Mouse (Mus musculus) CH12.LX (cell line): Measurements from ENCODE around the gene Bola3. TPM values are rescaled to one million over a fixed set of nuclear protein-coding genes. Genes with fewer than 3 reads are reported as not detected.

ENCODE experiments used
- DNase-seq: peaks from one replicate; pipeline ENCODE4 v3.0.0-alpha.2; 2013; ENCODE audit errors: extremely low read depth
- H3K27ac ChIP-seq: 2 replicates; pipeline ENCODE4 v1.5.1; 2012; ENCODE audit warnings: low read depth, mild to moderate bottlenecking, control low read depth, moderate library complexity; ENCODE audit not compliant: insufficient read depth
- H3K27me3 ChIP-seq: replicated peaks from 2 replicates; pipeline ENCODE3; 2012; ENCODE audit warnings: inconsistent platforms
- H3K36me3 ChIP-seq, 2 experiments: replicated peaks in 1 of 2; 2 replicates each; pipeline versions ENCODE3 to v1.6.1; 2012; ENCODE audit warnings: inconsistent platforms in 1 of 2, low read length in 1 of 2, mild to moderate bottlenecking in 1 of 2, mixed read lengths in 1 of 2, moderate library complexity in 1 of 2; ENCODE audit not compliant: control insufficient read depth in 1 of 2, insufficient read depth in 1 of 2
- H3K4me1 ChIP-seq, 2 experiments: 2 replicates each; pipeline ENCODE4 v1.6.1; 2012; ENCODE audit warnings: inconsistent platforms in 1 of 2, moderate library complexity in 1 of 2; ENCODE audit not compliant: insufficient read depth in 2 of 2, control insufficient read depth in 1 of 2
- H3K4me2 ChIP-seq: 2 replicates; pipeline ENCODE4 v1.6.1; 2012; ENCODE audit warnings: low read depth, mild to moderate bottlenecking, control low read depth; ENCODE audit not compliant: poor library complexity, insufficient read depth, severe bottlenecking
- H3K4me3 ChIP-seq, 3 experiments: fragments of 150-350 bp in 1 of 3; sonication (generic) in 1 of 3; replicated peaks in 1 of 3; 2 replicates each; pipeline versions ENCODE3 to v1.5.1; 2011 to 2012; ENCODE audit warnings: low read depth in 2 of 3, low read length in 2 of 3, mild to moderate bottlenecking in 2 of 3, moderate library complexity in 2 of 3, control low read depth in 1 of 3, improper control_type of control experiment in 1 of 3, inconsistent platforms in 1 of 3, mixed read lengths in 1 of 3; ENCODE audit not compliant: poor library complexity in 1 of 3
- H3K79me2 ChIP-seq: replicated peaks from 2 replicates; pipeline ENCODE4 v1.6.1; 2012; ENCODE audit warnings: mild to moderate bottlenecking, moderate library complexity; ENCODE audit not compliant: control insufficient read depth, poor library complexity, insufficient read depth, severe bottlenecking; ENCODE audit errors: extremely low read depth
- H3K9ac ChIP-seq: 2 replicates; pipeline ENCODE4 v1.6.1; 2012; ENCODE audit warnings: low read depth, mild to moderate bottlenecking, control low read depth, moderate library complexity; ENCODE audit not compliant: insufficient read depth
- H3K9me3 ChIP-seq: replicated peaks from 2 replicates; pipeline ENCODE3; 2012; ENCODE audit warnings: low read length, inconsistent platforms, mixed read lengths
- BHLHE40 ChIP-seq: IDR thresholded peaks from 2 replicates; pipeline ENCODE4 v1.6.1; 2011; ENCODE audit warnings: mild to moderate bottlenecking, low read depth, low read length, improper control_type of control experiment
- CHD1 ChIP-seq: IDR thresholded peaks from 2 replicates; pipeline ENCODE4 v1.6.1; 2012; ENCODE audit warnings: low read depth, low read length, improper control_type of control experiment, inconsistent platforms
- CHD2 ChIP-seq: IDR thresholded peaks from 2 replicates; pipeline ENCODE4 v1.6.1; 2011; ENCODE audit warnings: low read length, improper control_type of control experiment
- CTCF ChIP-seq, 2 experiments: IDR thresholded peaks in 1 of 2; conservative IDR thresholded peaks in 1 of 2; 2 replicates each; pipeline ENCODE4 v1.5.1; 2011 to 2012; ENCODE audit warnings: low read depth in 2 of 2, low read length in 2 of 2, improper control_type of control experiment in 1 of 2, inconsistent platforms in 1 of 2, mild to moderate bottlenecking in 1 of 2, moderate library complexity in 1 of 2
- ELF1 ChIP-seq: IDR thresholded peaks from 2 replicates; pipeline ENCODE4 v1.6.1; 2014; ENCODE audit warnings: low read depth, mild to moderate bottlenecking, inconsistent platforms, low read length, improper control_type of control experiment
- EP300 ChIP-seq: IDR thresholded peaks from 2 replicates; pipeline ENCODE4 v1.6.1; 2011; ENCODE audit warnings: low read length, improper control_type of control experiment
- ETS1 ChIP-seq: conservative IDR thresholded peaks from 2 replicates; pipeline ENCODE4 v1.6.1; 2012; ENCODE audit warnings: low read depth, mild to moderate bottlenecking, inconsistent platforms, low read length, improper control_type of control experiment, moderate library complexity
- GABPA ChIP-seq: IDR thresholded peaks from 2 replicates; pipeline ENCODE4 v1.6.1; 2012; ENCODE audit warnings: low read depth, low read length, improper control_type of control experiment, inconsistent platforms; ENCODE audit not compliant: insufficient replicate concordance
- HCFC1 ChIP-seq: IDR thresholded peaks from 2 replicates; pipeline ENCODE4 v1.6.1; 2012; ENCODE audit warnings: low read depth, mild to moderate bottlenecking, inconsistent platforms, low read length, improper control_type of control experiment
- IRF4 ChIP-seq: IDR thresholded peaks from 2 replicates; pipeline ENCODE4 v1.6.1; 2014; ENCODE audit warnings: low read depth, mild to moderate bottlenecking, inconsistent platforms, low read length, improper control_type of control experiment
- JUN ChIP-seq: IDR thresholded peaks from 2 replicates; pipeline ENCODE4 v1.6.1; 2011; ENCODE audit warnings: low read depth, mild to moderate bottlenecking, low read length, improper control_type of control experiment, moderate library complexity; ENCODE audit not compliant: insufficient read depth
- JUND ChIP-seq: conservative IDR thresholded peaks from 2 replicates; pipeline ENCODE4 v1.6.1; 2011; ENCODE audit warnings: low read depth, low read length, improper control_type of control experiment
- KAT2A ChIP-seq: IDR thresholded peaks from 2 replicates; pipeline ENCODE4 v1.6.1; 2012; ENCODE audit warnings: low read length, improper control_type of control experiment, inconsistent platforms; ENCODE audit not compliant: insufficient replicate concordance
- MAFK ChIP-seq: IDR thresholded peaks from 2 replicates; pipeline ENCODE4 v1.6.1; 2011; ENCODE audit warnings: low read length, improper control_type of control experiment; ENCODE audit not compliant: insufficient replicate concordance
- MAX ChIP-seq: IDR thresholded peaks from 2 replicates; pipeline ENCODE4 v1.6.1; 2011; ENCODE audit warnings: low read length, improper control_type of control experiment
- MAZ ChIP-seq: IDR thresholded peaks from 2 replicates; pipeline ENCODE4 v1.6.1; 2012; ENCODE audit warnings: low read depth, mild to moderate bottlenecking, inconsistent platforms, low read length, improper control_type of control experiment, moderate library complexity
- MEF2A ChIP-seq: IDR thresholded peaks from 2 replicates; pipeline ENCODE4 v1.6.1; 2014; ENCODE audit warnings: low read depth, mild to moderate bottlenecking, inconsistent platforms, low read length, improper control_type of control experiment, borderline replicate concordance
- MXI1 ChIP-seq: IDR thresholded peaks from 2 replicates; pipeline ENCODE4 v1.6.1; 2011; ENCODE audit warnings: mild to moderate bottlenecking, low read depth, low read length, improper control_type of control experiment
- NELFE ChIP-seq: IDR thresholded peaks from 2 replicates; pipeline ENCODE4 v1.6.1; 2011; ENCODE audit warnings: low read depth, low read length, improper control_type of control experiment
- PAX5 ChIP-seq: IDR thresholded peaks from 2 replicates; pipeline ENCODE4 v1.6.1; 2012; ENCODE audit warnings: low read length, inconsistent platforms, mixed read lengths
- POLR2A ChIP-seq: IDR thresholded peaks from 2 replicates; pipeline ENCODE4 v1.6.1; 2011; ENCODE audit warnings: low read depth, mild to moderate bottlenecking, improper control_type of control experiment, low read length
- POLR2AphosphoS2 ChIP-seq: IDR thresholded peaks from 2 replicates; pipeline ENCODE4 v1.6.1; 2011; ENCODE audit warnings: low read depth, low read length, improper control_type of control experiment
- RAD21 ChIP-seq: IDR thresholded peaks from 2 replicates; pipeline ENCODE4 v1.6.1; 2011; ENCODE audit warnings: low read depth, mild to moderate bottlenecking, low read length, improper control_type of control experiment, moderate library complexity
- RCOR1 ChIP-seq: conservative IDR thresholded peaks from 2 replicates; pipeline ENCODE4 v1.6.1; 2012; ENCODE audit warnings: low read depth, mild to moderate bottlenecking, inconsistent platforms, low read length, improper control_type of control experiment
- SIN3A ChIP-seq: IDR thresholded peaks from 2 replicates; pipeline ENCODE4 v1.6.1; 2012; ENCODE audit warnings: low read length, improper control_type of control experiment, inconsistent platforms
- SMC3 ChIP-seq: IDR thresholded peaks from 2 replicates; pipeline ENCODE4 v1.6.1; 2011; ENCODE audit warnings: low read depth, low read length, improper control_type of control experiment
- TBP ChIP-seq: conservative IDR thresholded peaks from 2 replicates; pipeline ENCODE4 v1.6.1; 2011; ENCODE audit warnings: low read depth, low read length, improper control_type of control experiment
- TCF12 ChIP-seq: IDR thresholded peaks from 2 replicates; pipeline ENCODE4 v1.6.1; 2014; ENCODE audit warnings: low read depth, mild to moderate bottlenecking, inconsistent platforms, low read length, improper control_type of control experiment
- UBTF ChIP-seq: IDR thresholded peaks from 2 replicates; pipeline ENCODE4 v1.6.1; 2012; ENCODE audit warnings: low read depth, mild to moderate bottlenecking, inconsistent platforms, low read length, improper control_type of control experiment, moderate library complexity
- USF1 ChIP-seq: IDR thresholded peaks from 2 replicates; pipeline ENCODE4 v1.6.1; 2014; ENCODE audit warnings: low read depth, mild to moderate bottlenecking, inconsistent platforms, low read length, improper control_type of control experiment
- USF2 ChIP-seq: conservative IDR thresholded peaks from 2 replicates; pipeline ENCODE4 v1.6.1; 2011; ENCODE audit warnings: low read depth, low read length, improper control_type of control experiment
- ZC3H11A ChIP-seq: IDR thresholded peaks from 2 replicates; pipeline ENCODE4 v1.6.1; 2012; ENCODE audit warnings: low read depth, mild to moderate bottlenecking, inconsistent platforms, low read length, improper control_type of control experiment
- ZMIZ1 ChIP-seq: IDR thresholded peaks from 2 replicates; pipeline ENCODE4 v1.6.1; 2012; ENCODE audit warnings: low read depth, mild to moderate bottlenecking, inconsistent platforms, low read length, improper control_type of control experiment
- ZNF384 ChIP-seq: IDR thresholded peaks from 2 replicates; pipeline ENCODE4 v1.6.1; 2012; ENCODE audit warnings: low read depth, low read length, improper control_type of control experiment, inconsistent platforms
- dilution Hi-C: fragments of 300-500 bp; cut with MboI; formaldehyde crosslinking; loops from 2 replicates; pipeline ENCODE4 v1.14.3; 2020; ENCODE audit warnings: low sequenced_read_pairs; ENCODE audit not compliant: extremely low pct_unique_long_range_greater_than_20kb, extremely low pct_ligation_motif_present
- in situ Hi-C: fragments of 300-500 bp; cut with MboI; formaldehyde crosslinking; loops from 3 replicates; pipeline ENCODE4 v1.14.3; 2019; ENCODE audit warnings: low sequenced_read_pairs, low pct_ligation_motif_present, low pct_unique_long_range_greater_than_20kb, mixed read lengths
- polyA plus RNA-seq: library from polyadenylated mRNA; unstranded; fragments of >175 nt; gene quantifications from 2 replicates; pipeline ENCODE4 v1.2.1, GENCODE M21; 2012; ENCODE audit warnings: low read depth; ENCODE audit not compliant: insufficient read length
- total RNA-seq, 2 experiments: library from RNA; depleted of rRNA; stranded (reverse); fragments of 300-350 nt in 1 of 2; fragments of >200 nt in 1 of 2; gene quantifications; 2 replicates each; pipeline ENCODE4 v1.2.3; 2012 to 2014

Gene Bola3
- total and polyA plus RNA-seq, 3 experiments: 35.3 to 223 (median 60.5) TPM

GRCm38 (mm10) chr6:83317108-83317741 lies 31.7 kb upstream of the Bola3 start (continued):
- peak; percentile 39; the same call in 1 of the 2 replicates for TF ChIP-seq MAZ
- TF ChIP-seq USF1: no peak
- TF ChIP-seq JUND: no peak
- TF ChIP-seq JUN: no peak
- TF ChIP-seq TCF12: peak; percentile 80
- TF ChIP-seq BHLHE40: peak; percentile 61
- TF ChIP-seq SIN3A: peak; percentile 88; the same call in 1 of the 2 replicates
- no peak for TF ChIP-seq GABPA

- Histone ChIP-seq H3K27me3 (no peaks in the 10 kb centered on the region), H3K36me3 (no peaks in the 10 kb centered on the region), H3K27ac (peak overlapping the region; percentile 61; the same call in 1 of the 2 replicates), H3K9me3 (no peaks in the 10 kb centered on the region), H3K79me2 (peaks cover 24% of the 10 kb centered on the region), H3K4me2 (peak overlapping the region; percentile 92), H3K4me1 (peaks cover 9 to 40% of the 10 kb centered on the region in 2 experiments; a peak in 3 of 4 replicates), H3K9ac (0 out of 2 replicates have a peak overlapping the region, but pooled peaks have one; percentile 37), H3K4me3 (no peak overlapping the region)
- in situ Hi-C loops: no loop called here
- peak; percentile 78 for DNase-seq
- dilution Hi-C loops: no loop called here
- TF ChIP-seq ZMIZ1 (0 out of 2 replicates have a peak, but pooled peaks have one; percentile 7), PAX5 (no peak), CTCF (conservative IDR thresholded peaks at IDR 0.05 in 1 of 2, IDR thresholded peaks at IDR 0.05 in 1 of 2; ENCODE audit: low read depth in 2 of 2, low read length in 2 of 2) (no peak), ZNF384 (peak; percentile 74; the same call in 1 of the 2 replicates), JUND (no peak), ETS1 (peak; percentile 68; the same call in 1 of the 2 replicates), ZC3H11A (no peak), USF2 (no peak), RCOR1 (peak; percentile 74), ELF1 (no peak; the same call in 1 of the 2 replicates), MAX (peak; percentile 54; the same call in 1 of the 2 replicates), EP300 (peak; percentile 93), POLR2AphosphoS2 (no peak), BHLHE40 (peak; percentile 56), TBP (no peak), MEF2A (peak; percentile 65; the same call in 1 of the 2 replicates), UBTF (no peak), MAFK (no peak), MXI1 (peak; percentile 31; the same call in 1 of the 2 replicates), HCFC1 (peak; percentile 32; the same call in 1 of the 2 replicates), IRF4 (peak; percentile 98), JUN (no peak), SIN3A (peak; percentile 78; the same call in 1 of the 2 replicates), RAD21 (no peak; the same call in 1 of the 2 replicates), CHD2 (peak; percentile 94), TCF12 (peak; percentile 32; the same call in 1 of the 2 replicates), GABPA (no peak), KAT2A (no peak), MAZ (no peak), POLR2A (no peak), SMC3 (no peak), NELFE (no peak), CHD1 (peak; percentile 92; the same call in 1 of the 2 replicates)
Observed at GRCm38 (mm10) chr6:83321927-83322326, 27.0 kb upstream of the Bola3 start.
